Mouse (Mus musculus) kidney, adult 18-20 months (tissue): ENCODE measurements around the gene Uhmk1.
"Not testable (repeated sequence)": the region's sequence is repeated elsewhere in the genome, so short reads cannot be mapped to it uniquely, and the experiment has no call there.

Experiments used
- DNase-seq: peaks from one replicate; pipeline ENCODE4 v3.0.0; 2021

Gene Uhmk1

GRCm38 (mm10) chr1:170214757-170215522 is at the start of gene Uhmk1:
Gene Uhmk1 (minus strand): TSS chr1:170215397.
- DNase-seq, result peak; percentile 91

- peak; percentile 85 for DNase-seq
Observed at GRCm38 (mm10) chr1:170255560-170255910, 40.3 kb upstream of the Uhmk1 start.

GRCm38 (mm10) chr1:170254893-170255559 is 39.8 kb upstream of the Uhmk1 start:
- DNase-seq, result no peak

- no peak for DNase-seq
Observed at GRCm38 (mm10) chr1:170245016-170245415, 29.8 kb upstream of the Uhmk1 start.

- not testable (repeated sequence) for DNase-seq
Observed at GRCm38 (mm10) chr1:170232688-170233087, 17.5 kb upstream of the Uhmk1 start, which contains the start of gene Sh2d1b2. Gene Sh2d1b2 (plus strand): TSS chr1:170232749.

GRCm38 (mm10) chr1:170223276-170223675 is 8.1 kb upstream of the Uhmk1 start:
- DNase-seq, result no peak

GRCm38 (mm10) chr1:170220351-170220750 is 5.2 kb upstream of the Uhmk1 start:
- DNase-seq, result no peak

- DNase-seq, result no peak
Observed at GRCm38 (mm10) chr1:170218091-170218884, 3.1 kb upstream of the Uhmk1 start.

- no peak for DNase-seq
Observed at GRCm38 (mm10) chr1:170215590-170215989, 393 bp upstream of the Uhmk1 start.

- no peak for DNase-seq
Observed at GRCm38 (mm10) chr1:170214383-170214756, 827 bp downstream of the Uhmk1 start.

- no peak for DNase-seq
Observed at GRCm38 (mm10) chr1:170213181-170213879, 1.9 kb downstream of the Uhmk1 start.

- no peak for DNase-seq
Observed at GRCm38 (mm10) chr1:170206395-170206794, 8.8 kb downstream of the Uhmk1 start.

GRCm38 (mm10) chr1:170200379-170200778 is 14.8 kb downstream of the Uhmk1 start:
- peak; percentile 43 for DNase-seq

GRCm38 (mm10) chr1:170196211-170196610 is 19.0 kb downstream of the Uhmk1 start:
- peak; percentile 66 for DNase-seq

- no peak for DNase-seq
Observed at GRCm38 (mm10) chr1:170191925-170192324, 23.3 kb downstream of the Uhmk1 start.

- DNase-seq, result peak; percentile 22
Observed at GRCm38 (mm10) chr1:170190225-170190624, 25.0 kb downstream of the Uhmk1 start.

- no peak for DNase-seq
Observed at GRCm38 (mm10) chr1:170188601-170189000, 26.6 kb downstream of the Uhmk1 start.

- DNase-seq, result no peak
Observed at GRCm38 (mm10) chr1:170186531-170186930, 28.7 kb downstream of the Uhmk1 start.

GRCm38 (mm10) chr1:170185137-170185536 is 30.1 kb downstream of the Uhmk1 start:
- DNase-seq, result no peak

GRCm38 (mm10) chr1:170182706-170183105 is 32.5 kb downstream of the Uhmk1 start:
- DNase-seq, result no peak

GRCm38 (mm10) chr1:170176661-170177239 is 38.4 kb downstream of the Uhmk1 start:
- DNase-seq, result no peak

- DNase-seq, result no peak
Observed at GRCm38 (mm10) chr1:170175848-170176247, 39.3 kb downstream of the Uhmk1 start.
